Mouse (Mus musculus) forebrain, embryonic 12.5 days (tissue): ENCODE data around the gene Gcc1. TPM values are rescaled to one million over a fixed set of nuclear protein-coding genes. Genes with fewer than 3 reads are reported as not detected.

Source experiments
- ATAC-seq: fragments of 200-750 bp; cut with Nextera tagmentation; 2 replicates; pipeline ENCODE4 v1.8.0; 2017; ENCODE audit warnings: moderate TSS enrichment; ENCODE audit not compliant: low FRiP score
- H3K27ac ChIP-seq: fragments of 300-500 bp; sonication (generic); 2 replicates; pipeline ENCODE4 v1.5.1; 2016; ENCODE audit warnings: mild to moderate bottlenecking
- H3K27me3 ChIP-seq: fragments of 300-500 bp; sonication (generic); 2 replicates; pipeline ENCODE4 v1.6.1; 2016; ENCODE audit warnings: mild to moderate bottlenecking
- H3K36me3 ChIP-seq: fragments of 300-500 bp; sonication (generic); replicated peaks from 2 replicates; pipeline ENCODE4 v1.6.1; 2016; ENCODE audit warnings: mild to moderate bottlenecking
- H3K4me1 ChIP-seq: fragments of 300-500 bp; sonication (generic); 2 replicates; pipeline ENCODE4 v1.6.1; 2016
- H3K4me2 ChIP-seq: fragments of 300-500 bp; sonication (generic); 2 replicates; pipeline ENCODE4 v1.6.1; 2016; ENCODE audit warnings: mild to moderate bottlenecking, moderate library complexity
- H3K4me3 ChIP-seq: fragments of 300-500 bp; sonication (generic); replicated peaks from 2 replicates; pipeline ENCODE4 v1.5.1; 2016; ENCODE audit warnings: mild to moderate bottlenecking
- H3K9ac ChIP-seq: fragments of 300-500 bp; sonication (generic); 2 replicates; pipeline ENCODE4 v1.6.1; 2016; ENCODE audit warnings: mild to moderate bottlenecking
- H3K9me3 ChIP-seq: fragments of 300-500 bp; sonication (generic); 2 replicates; pipeline ENCODE4 v1.6.1; 2016
- WGBS: fragments of 180-500 bp; shearing (Covaris S2); methylation state at CpG from one replicate; pipeline ENCODE4 v1.1.7; 2016; 5-methylcytosine and 5-hydroxymethylcytosine counted together
- polyA plus RNA-seq: library from polyadenylated mRNA; unstranded; fragments of >200 nt; fragmentation: Nextera tagmentation; extraction: Ambion mirVana; gene quantifications from 2 replicates; pipeline ENCODE4 v1.2.1, GENCODE M21; 2016

Gene Gcc1
- polyA plus RNA-seq, 1 experiment from 2014 or later, result 16.2 TPM

DNA sequence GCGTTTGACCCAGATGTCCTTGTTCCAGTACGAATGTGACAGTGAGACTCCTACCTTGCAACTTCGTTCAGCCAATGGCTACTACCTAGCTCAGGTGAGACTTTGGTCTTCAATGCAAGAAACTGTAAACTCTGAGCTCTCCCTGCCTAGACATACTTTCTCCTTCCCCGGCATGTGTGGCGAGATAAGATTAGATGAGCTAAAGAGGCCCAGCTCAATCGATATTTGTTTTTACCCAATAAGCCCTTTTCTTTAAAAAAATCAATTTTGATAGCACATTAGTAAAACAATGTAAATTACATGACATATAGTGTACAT, 3.3 kb upstream of the Gcc1 start:
- no peak for ATAC-seq
- Histone ChIP-seq H3K4me2 (no peak overlapping the region), H3K4me1 (no peaks in the 10 kb centered on the region)

DNA sequence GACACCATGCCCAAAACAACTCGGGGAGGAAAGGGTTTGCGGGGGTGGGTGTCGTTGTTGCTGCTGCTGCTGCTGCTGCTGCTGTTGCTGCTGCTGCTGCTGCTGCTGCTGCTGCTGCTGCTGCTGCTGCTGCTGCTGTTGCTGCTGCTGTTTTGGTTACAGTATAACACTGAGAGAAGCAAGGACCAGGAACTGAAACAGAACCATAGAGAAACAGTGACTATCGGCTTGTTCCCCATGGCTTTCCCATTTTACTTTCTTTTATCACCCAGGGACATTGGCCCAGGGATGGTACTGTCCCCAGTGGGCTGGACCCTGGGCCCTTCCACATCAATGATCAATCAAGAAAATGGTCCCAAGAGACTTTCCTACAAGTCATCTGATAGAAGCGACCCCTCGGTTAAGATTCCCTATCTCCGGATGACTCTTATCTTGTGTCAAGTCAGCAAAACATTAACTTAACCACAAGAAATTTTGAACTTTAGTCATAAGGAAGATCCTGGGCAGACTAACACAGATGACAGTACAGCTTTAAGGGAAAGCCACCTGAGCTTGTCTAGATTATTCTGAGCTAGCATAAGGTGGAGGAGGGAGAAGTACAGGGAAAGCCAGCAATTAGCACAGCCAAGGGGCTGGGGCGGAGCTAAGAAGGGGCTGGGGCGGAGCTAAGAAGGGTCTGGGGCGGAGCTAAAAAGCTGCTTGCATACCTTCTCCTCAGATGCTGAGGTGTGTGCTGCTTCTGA, 2.8 kb upstream of the Gcc1 start:
- Histone ChIP-seq H3K9me3 (no peaks in the 10 kb centered on the region), H3K9ac (no peak overlapping the region), H3K27me3 (no peaks in the 10 kb centered on the region), H3K4me1 (no peaks in the 10 kb centered on the region), H3K36me3 (peaks cover 3% of the 10 kb centered on the region), H3K27ac (no peak overlapping the region), H3K4me2 (no peak overlapping the region), H3K4me3 (no peak overlapping the region)
- WGBS, result 82% methylated on average over 10 of the region's 10 CpGs
- no peak for ATAC-seq

More for the DNA sequence above, 3.3 kb upstream of the Gcc1 start:
- H3K4me3 ChIP-seq, result no peak overlapping the region
- H3K9me3 ChIP-seq, result no peaks in the 10 kb centered on the region
- no peak overlapping the region for H3K27ac ChIP-seq
- H3K9ac ChIP-seq, result no peak overlapping the region
- 80% methylated on average over 6 of the region's 6 CpGs for WGBS
- H3K27me3 ChIP-seq, result no peaks in the 10 kb centered on the region
- no peaks in the 10 kb centered on the region for H3K36me3 ChIP-seq

- ATAC-seq, result no peak
- H3K36me3 ChIP-seq, result peaks cover 9% of the 10 kb centered on the region
- H3K9me3 ChIP-seq, result no peaks in the 10 kb centered on the region
- H3K27ac ChIP-seq, result no peak overlapping the region
- no peaks in the 10 kb centered on the region for H3K27me3 ChIP-seq
- no peak overlapping the region for H3K9ac ChIP-seq
- no peak overlapping the region for H3K4me3 ChIP-seq
- peaks cover 3% of the 10 kb centered on the region for H3K4me1 ChIP-seq
- no peak overlapping the region for H3K4me2 ChIP-seq
- WGBS, result 96% methylated on average over 11 of the region's 11 CpGs
Observed at GRCm38 (mm10) chr6:28429870-28430269, 1.7 kb upstream of the Gcc1 start.

GRCm38 (mm10) chr6:28427096-28427839, 922 bp downstream of the Gcc1 start, which contains the start of gene Fscn3:
Gene Fscn3 (plus strand): TSS chr6:28427789.
- no peak for ATAC-seq
- no peak within 1 kb of the TSS for H3K4me2 ChIP-seq
- H3K4me3 ChIP-seq, result no peak within 1 kb of the TSS
- no peak within 1 kb of the TSS for H3K27ac ChIP-seq
- H3K9ac ChIP-seq, result no peak within 1 kb of the TSS
- H3K9me3 ChIP-seq, result no peaks in the 10 kb centered on the region
- peaks cover 13% of the 10 kb centered on the region for H3K4me1 ChIP-seq
- H3K27me3 ChIP-seq, result no peaks in the 10 kb centered on the region
- H3K36me3 ChIP-seq, result peaks cover 9% of the 10 kb centered on the region
- 77% methylated on average over 3 of the region's 3 CpGs for WGBS

DNA sequence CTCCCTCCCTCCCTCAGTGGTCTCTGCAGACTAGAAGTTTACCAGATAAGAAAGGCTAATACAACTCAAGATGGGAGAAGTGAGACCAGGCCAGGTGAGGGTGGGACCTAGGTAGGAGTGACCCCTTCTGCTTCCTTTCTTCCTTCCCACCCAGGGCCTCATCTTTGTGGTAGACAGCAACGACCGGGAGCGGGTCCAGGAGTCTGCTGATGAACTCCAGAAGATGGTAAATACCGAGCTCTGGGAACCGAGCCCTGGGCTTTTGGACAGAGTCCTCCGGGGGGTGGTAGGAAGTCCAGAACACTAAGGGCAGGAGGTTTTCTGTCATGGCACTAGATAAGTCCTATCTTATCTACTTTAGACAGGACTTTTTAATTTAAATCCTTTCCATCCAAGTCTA, 3.2 kb downstream of the Gcc1 start:
- no peak overlapping the region for H3K27ac ChIP-seq
- no peaks in the 10 kb centered on the region for H3K27me3 ChIP-seq
- ATAC-seq, result no peak
- peak overlapping the region; percentile 86; the same call in 1 of the 2 replicates for H3K4me3 ChIP-seq
- H3K4me1 ChIP-seq, result peaks cover 29% of the 10 kb centered on the region
- 98% methylated on average over 6 of the region's 6 CpGs for WGBS
- H3K4me2 ChIP-seq, result peak overlapping the region; percentile 66; the same call in 1 of the 2 replicates
- no peak overlapping the region for H3K9ac ChIP-seq
- H3K36me3 ChIP-seq, result peaks cover 9% of the 10 kb centered on the region
- H3K9me3 ChIP-seq, result no peaks in the 10 kb centered on the region

DNA sequence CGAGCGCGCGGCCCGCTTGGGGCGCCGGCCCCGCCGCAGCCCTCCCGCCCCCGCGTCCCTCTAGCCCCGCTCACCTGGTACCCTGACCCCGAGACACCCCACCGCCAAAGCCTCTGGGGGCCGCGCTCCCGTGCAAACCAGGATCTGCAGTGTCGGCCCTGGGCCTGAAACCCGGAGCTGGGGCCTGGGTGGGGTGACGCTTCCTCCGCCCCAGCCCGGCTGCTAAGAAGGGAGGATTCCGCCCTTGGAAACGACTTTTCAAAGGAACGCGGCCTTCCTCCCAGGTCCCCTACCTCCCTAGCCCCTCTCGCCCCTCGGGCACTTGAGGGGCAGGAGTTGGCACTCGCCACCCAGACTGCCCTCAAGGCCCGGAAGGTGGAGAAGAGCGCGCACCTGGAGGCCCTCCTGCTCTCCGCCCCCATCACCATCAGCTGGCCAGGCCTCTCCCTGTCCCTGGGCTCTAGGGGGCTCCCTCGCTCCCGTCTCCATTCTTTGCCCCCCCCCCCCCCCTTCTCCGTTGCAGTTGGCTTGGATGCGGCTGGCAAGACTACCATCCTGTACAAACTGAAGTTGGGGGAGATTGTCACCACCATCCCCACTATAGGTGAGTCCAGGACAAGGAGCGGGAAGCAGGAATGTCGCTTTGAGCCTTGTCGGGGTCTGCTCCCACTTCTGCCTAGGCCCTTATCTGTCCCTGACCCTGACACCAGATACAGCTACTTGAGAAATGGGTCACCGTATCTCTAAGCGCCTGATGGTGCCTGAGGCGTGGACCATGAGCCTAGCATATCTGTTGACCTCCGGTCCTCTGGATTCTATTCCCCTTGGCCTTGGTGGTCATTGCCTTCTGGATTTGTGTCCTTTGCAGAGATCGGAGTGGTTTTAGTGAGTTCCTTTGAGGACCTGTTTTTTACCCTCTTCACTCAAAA, 4.2 kb downstream of the Gcc1 start:
- Histone ChIP-seq H3K27me3 (no peaks in the 10 kb centered on the region), H3K9ac (peak overlapping the region; percentile 94), H3K9me3 (no peaks in the 10 kb centered on the region), H3K4me2 (peak overlapping the region; percentile 66), H3K27ac (peak overlapping the region; percentile 75), H3K4me3 (peak overlapping the region; percentile 86), H3K36me3 (peaks cover 11% of the 10 kb centered on the region), H3K4me1 (peaks cover 36% of the 10 kb centered on the region)
- 12% methylated on average over 41 of the region's 46 CpGs for WGBS
- ATAC-seq, result peak; percentile 66

DNA sequence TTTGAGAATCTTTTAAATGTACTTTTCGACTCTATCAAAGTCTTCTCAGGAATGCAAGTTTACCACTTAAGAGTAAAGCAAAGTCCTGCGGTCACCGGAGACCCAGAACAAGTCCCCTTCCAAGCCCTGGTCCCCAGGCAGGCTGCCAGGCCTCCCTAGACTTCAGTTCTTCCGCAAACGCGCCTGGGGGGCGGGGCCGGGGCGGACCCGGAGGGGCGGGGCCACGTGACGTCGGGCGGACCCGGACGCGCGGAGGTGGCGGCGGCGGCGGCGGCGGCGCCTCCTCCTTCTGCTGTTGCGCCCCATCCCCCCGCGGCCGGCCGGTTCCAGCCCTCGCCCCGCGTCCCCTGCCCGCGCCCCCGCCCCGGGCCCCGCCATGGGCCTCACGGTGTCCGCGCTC, 4.9 kb downstream of the Gcc1 start, which contains the start of gene Arf5:
Arf5 (plus strand) TSS at position 248 of the 400 bp plus-strand sequence.
- peaks cover 36% of the 10 kb centered on the region for H3K4me1 ChIP-seq

DNA sequence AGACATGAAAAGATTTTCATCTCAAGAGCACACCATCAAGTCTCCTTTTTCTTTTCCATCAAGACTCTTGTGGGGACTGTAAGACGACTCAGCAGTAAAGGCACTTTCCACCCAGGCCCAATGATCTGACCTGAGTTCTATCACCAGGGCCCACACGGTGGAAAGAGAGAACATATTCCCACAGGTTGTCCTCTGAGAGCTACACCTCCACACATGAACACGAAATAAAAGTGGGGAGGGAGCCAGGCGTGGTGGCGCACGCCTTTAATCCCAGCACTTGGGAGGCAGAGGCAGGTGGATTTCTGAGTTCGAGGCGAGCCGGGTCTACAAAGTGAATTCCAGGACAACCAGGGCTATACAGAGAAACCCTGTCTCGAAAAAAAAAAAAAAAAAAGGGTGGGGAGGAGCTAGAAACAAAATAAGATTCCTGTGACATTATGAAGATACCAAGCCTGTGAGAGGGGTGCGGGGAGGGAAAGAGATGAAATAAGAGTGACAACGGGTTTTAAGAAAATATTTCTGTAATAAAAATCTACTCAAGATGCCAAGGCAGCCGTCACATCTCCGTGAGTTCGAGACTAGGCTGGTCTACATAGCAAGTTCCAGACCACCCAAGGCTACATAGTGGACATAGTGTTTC, 5.4 kb downstream of the Gcc1 start:
- Histone ChIP-seq H3K27me3 (no peaks in the 10 kb centered on the region), H3K9me3 (no peaks in the 10 kb centered on the region), H3K4me1 (peaks cover 36% of the 10 kb centered on the region), H3K27ac (no peak overlapping the region), H3K9ac (no peak overlapping the region), H3K4me3 (peak overlapping the region; percentile 86; the same call in 1 of the 2 replicates), H3K4me2 (peak overlapping the region; percentile 66; the same call in 1 of the 2 replicates), H3K36me3 (peaks cover 23% of the 10 kb centered on the region)
- 72% methylated on average over 15 of the region's 15 CpGs for WGBS
- no peak; the same call in 1 of the 2 replicates for ATAC-seq

More for the DNA sequence above, 4.9 kb downstream of the Gcc1 start, which contains the start of gene Arf5:
- H3K36me3 ChIP-seq, result peaks cover 18% of the 10 kb centered on the region
- H3K4me2 ChIP-seq, result peak within 1 kb of the TSS; percentile 66
- H3K9ac ChIP-seq, result peak within 1 kb of the TSS; percentile 94
- H3K27me3 ChIP-seq, result no peaks in the 10 kb centered on the region
- WGBS, result under 1% methylated on average over 40 of the region's 42 CpGs
- H3K27ac ChIP-seq, result peak within 1 kb of the TSS; percentile 75
- H3K9me3 ChIP-seq, result no peaks in the 10 kb centered on the region
- H3K4me3 ChIP-seq, result peak within 1 kb of the TSS; percentile 86
- peak; percentile 86 for ATAC-seq

GRCm38 (mm10) chr6:28421469-28422000, 6.7 kb downstream of the Gcc1 start:
- Histone ChIP-seq H3K4me2 (peak overlapping the region; percentile 89), H3K4me3 (peak overlapping the region; percentile 90), H3K9me3 (no peaks in the 10 kb centered on the region), H3K27ac (peak overlapping the region; percentile 20; the same call in 1 of the 2 replicates), H3K4me1 (peaks cover 36% of the 10 kb centered on the region), H3K9ac (peak overlapping the region; percentile 78), H3K36me3 (peaks cover 36% of the 10 kb centered on the region), H3K27me3 (no peaks in the 10 kb centered on the region)
- under 1% methylated on average over 27 of the region's 27 CpGs for WGBS
- ATAC-seq, result peak; percentile 85

GRCm38 (mm10) chr6:28420865-28421264, 7.3 kb downstream of the Gcc1 start:
- H3K27ac ChIP-seq, result 0 out of 2 replicates have a peak overlapping the region, but pooled peaks have one; percentile 20
- ATAC-seq, result no peak
- H3K4me2 ChIP-seq, result peak overlapping the region; percentile 89
- no peaks in the 10 kb centered on the region for H3K9me3 ChIP-seq
- peaks cover 36% of the 10 kb centered on the region for H3K4me1 ChIP-seq
- no peaks in the 10 kb centered on the region for H3K27me3 ChIP-seq
- H3K36me3 ChIP-seq, result peaks cover 33% of the 10 kb centered on the region
- H3K9ac ChIP-seq, result peak overlapping the region; percentile 78
- peak overlapping the region; percentile 90 for H3K4me3 ChIP-seq
- WGBS, result 30% methylated on average over 13 of the region's 13 CpGs

DNA sequence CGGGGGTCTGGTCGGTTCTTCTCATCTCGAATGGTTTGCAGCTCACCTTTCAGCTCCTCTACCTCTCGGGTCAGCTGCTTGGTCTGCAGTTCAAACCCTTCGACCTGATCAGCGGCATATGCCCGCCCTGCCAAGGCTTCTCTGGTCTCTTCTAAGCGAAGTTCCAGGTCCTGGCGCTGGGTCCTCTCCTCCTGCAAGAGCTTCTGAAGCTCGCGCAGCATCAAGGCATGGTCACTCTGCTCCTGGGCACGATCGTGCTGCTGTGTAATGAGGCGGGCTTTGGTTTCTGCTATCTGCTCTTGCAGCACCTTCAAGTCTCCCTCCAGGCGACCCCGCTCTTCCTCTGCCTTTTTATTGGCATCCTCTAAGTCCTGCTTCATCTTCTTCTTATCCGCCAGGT, 7.8 kb downstream of the Gcc1 start:
- WGBS, result 84% methylated on average over 17 of the region's 17 CpGs
- peaks cover 33% of the 10 kb centered on the region for H3K36me3 ChIP-seq
- H3K4me3 ChIP-seq, result peak overlapping the region; percentile 90
- no peak for ATAC-seq
- H3K27ac ChIP-seq, result no peak overlapping the region
- H3K4me2 ChIP-seq, result peak overlapping the region; percentile 89
- no peaks in the 10 kb centered on the region for H3K9me3 ChIP-seq
- peak overlapping the region; percentile 78; the same call in 1 of the 2 replicates for H3K9ac ChIP-seq
- H3K27me3 ChIP-seq, result no peaks in the 10 kb centered on the region
- H3K4me1 ChIP-seq, result peaks cover 36% of the 10 kb centered on the region
